Mouse (Mus musculus) c-Kit-positive CD71-positive TER-119-negative erythroid progenitor cells, embryonic 14.5 days (primary cell): ENCODE measurements around the gene Tfap2b.

Source experiments
- DNase-seq: peaks from one replicate; pipeline ENCODE4 v3.0.0-alpha.2; 2013; ENCODE audit warnings: low read depth

Tfap2b gene

GRCm38 (mm10) chr1:19233857-19234256 is 25.1 kb downstream of the Tfap2b start:
- DNase-seq: no peak

GRCm38 (mm10) chr1:19234432-19235205 is 25.9 kb downstream of the Tfap2b start:
- DNase-seq: no peak

- no peak for DNase-seq
Observed at GRCm38 (mm10) chr1:19236051-19236450, 27.3 kb downstream of the Tfap2b start.

GRCm38 (mm10) chr1:19236591-19236990 is 27.9 kb downstream of the Tfap2b start:
- no peak for DNase-seq

GRCm38 (mm10) chr1:19237061-19237460 is 28.3 kb downstream of the Tfap2b start:
- DNase-seq: no peak

GRCm38 (mm10) chr1:19237721-19238410 is 29.2 kb downstream of the Tfap2b start:
- DNase-seq: no peak

- no peak for DNase-seq
Observed at GRCm38 (mm10) chr1:19240054-19240453, 31.3 kb downstream of the Tfap2b start.

GRCm38 (mm10) chr1:19241316-19241715 is 32.6 kb downstream of the Tfap2b start:
- DNase-seq: no peak

- DNase-seq: no peak
Observed at GRCm38 (mm10) chr1:19242021-19242420, 33.3 kb downstream of the Tfap2b start.

- DNase-seq: no peak
Observed at GRCm38 (mm10) chr1:19245032-19245431, 36.3 kb downstream of the Tfap2b start.

- no peak for DNase-seq
Observed at GRCm38 (mm10) chr1:19251286-19251685, 42.6 kb downstream of the Tfap2b start.

- no peak for DNase-seq
Observed at GRCm38 (mm10) chr1:19269596-19269995, 60.9 kb downstream of the Tfap2b start.
